Mouse (Mus musculus) right cerebral cortex, postnatal 4 days (tissue): Measurements from ENCODE around the gene Pnpla6.

Source experiments
- DNase-seq: peaks from one replicate; pipeline ENCODE4 v3.0.0-alpha.2; 2022

Pnpla6 gene

DNA sequence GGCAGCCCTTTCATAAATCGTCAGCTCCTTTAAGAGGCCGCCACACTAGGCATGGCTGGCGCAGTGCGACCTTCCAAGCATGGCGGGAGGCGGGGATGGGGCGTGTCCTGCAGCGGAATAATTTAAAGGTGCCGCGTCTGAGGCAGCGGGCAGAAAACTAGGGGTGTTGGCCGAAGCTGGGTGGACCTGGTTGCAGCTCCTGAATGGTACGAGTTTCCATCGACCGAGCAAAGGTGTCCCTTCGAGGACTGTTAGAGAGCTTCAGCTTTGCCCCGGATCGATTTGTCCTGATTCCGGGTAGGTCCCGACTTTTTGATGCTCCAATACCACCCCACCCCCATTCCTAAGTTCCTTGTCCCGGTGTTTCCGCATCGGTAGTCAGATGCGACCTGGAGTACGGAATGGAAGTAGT lies at the start of gene Pnpla6:
Pnpla6 (plus strand) TSS at position 125 of the 412 bp plus-strand sequence.
- peak; percentile 83 for DNase-seq

DNA sequence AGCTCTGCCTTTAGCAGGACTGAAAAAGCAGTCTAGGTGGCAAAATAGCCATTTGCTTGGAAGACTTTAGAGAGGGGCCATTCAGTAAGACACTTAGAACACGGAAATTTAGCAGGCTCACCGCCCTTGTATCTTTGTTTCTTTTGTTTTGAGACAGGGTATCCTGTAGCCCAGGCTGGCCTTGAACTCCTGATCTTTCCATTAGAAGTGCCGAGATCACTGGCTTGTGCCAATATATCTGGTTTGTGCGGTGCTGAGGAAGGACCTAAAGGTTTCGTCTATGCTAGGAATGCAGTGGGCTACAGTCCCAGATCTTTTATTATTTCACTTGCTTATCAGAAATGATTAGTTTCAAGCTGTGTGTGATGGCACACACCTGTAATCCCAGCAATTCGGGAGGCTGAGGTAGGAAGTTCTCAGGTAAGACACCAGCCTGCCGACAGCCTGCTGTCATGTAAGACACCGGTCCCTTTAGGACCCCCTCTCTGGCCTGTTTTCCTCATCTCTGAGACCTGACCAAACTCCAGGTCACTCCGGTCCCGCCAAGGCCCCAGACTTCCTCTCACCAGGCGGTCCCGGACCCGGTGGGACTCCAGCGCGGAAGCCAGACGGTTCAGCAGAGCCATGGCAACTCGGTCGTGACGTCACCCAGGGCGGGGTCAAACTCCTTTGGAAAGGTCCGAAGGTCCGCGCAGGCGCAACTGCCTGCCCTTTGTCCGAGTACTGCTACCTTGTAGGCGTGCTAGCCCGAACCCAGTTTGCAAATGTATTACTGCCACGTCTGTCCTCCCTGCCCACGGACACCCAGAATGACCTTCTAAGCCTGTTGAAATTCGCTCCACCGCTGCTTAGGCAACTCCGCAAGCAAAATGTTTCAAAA lies 47.9 kb upstream of the Pnpla6 start, which contains the start of gene Pex11g:
Pex11g (minus strand) TSS at position 675 of the 880 bp plus-strand sequence.
- peak; percentile 86 for DNase-seq

DNA sequence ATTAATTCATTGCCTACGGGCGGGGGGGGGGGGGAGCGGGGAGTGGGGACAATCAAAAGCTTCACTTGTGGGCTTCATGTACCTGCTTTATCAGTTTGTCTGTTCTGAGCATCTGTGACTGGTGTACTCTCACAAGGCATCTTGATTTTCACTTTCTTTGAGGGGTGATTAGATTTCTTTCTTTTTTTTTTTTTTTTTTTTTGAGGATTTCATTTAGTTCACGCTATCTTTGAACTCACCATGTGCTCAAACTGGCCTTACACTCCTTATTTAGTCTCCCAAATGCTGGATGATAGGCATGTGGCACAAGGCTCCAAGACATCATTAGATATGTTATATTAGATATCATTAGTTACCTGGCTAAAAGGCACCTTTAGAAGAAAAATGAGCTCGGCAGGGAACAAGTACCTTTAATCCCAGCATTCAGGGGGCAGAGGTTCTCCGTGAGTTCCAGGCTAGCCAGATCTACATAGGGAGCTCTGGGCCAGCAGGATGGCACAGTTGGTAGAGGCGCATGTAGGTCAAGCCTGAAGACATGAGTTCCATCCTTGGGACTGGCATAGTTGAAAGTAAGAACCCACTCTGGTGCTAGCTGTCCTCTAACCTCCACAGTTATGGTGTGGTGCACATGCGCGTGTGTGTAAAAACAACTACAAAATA lies 47.2 kb upstream of the Pnpla6 start:
- no peak for DNase-seq

DNA sequence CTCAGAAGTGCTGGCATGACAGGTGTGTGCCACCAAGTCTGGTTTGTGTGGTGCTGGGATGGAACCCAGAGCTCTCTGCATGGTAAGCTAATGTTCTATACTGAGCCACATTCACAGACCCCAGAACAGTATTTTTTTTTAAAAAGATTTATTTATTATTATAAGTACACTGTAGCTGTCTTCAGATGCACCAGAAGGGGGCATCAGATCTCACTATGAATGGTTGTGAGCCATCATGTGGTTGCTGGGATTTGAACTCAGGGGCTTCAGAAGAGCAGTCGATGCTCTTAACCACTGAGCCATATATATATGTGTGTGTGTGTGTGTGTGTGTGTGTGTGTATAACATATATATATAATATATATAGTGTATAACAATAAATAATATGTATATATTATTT lies 46.3 kb upstream of the Pnpla6 start:
- no peak for DNase-seq

DNA sequence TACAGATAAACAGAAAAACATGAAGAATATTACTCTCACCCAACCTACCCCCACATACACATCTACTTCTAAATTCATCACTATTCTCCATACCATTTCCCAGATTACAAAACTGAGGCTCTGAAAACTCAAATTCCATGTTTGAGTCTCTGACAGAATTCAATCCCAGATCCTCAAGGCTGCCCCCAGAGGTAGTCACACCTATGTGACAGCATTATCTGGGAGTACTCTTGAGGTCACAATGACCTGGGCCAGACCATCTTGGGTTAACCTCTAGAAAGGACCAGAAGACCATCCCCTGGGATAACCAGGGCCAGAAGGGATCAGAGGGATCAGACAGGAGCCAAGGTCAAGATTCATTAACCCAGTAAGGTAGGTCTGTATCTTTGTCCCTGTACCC lies 44.6 kb upstream of the Pnpla6 start, which contains the start of gene Tex45:
Tex45 (plus strand) TSS at position 301 of the 400 bp plus-strand sequence.
- no peak for DNase-seq

DNA sequence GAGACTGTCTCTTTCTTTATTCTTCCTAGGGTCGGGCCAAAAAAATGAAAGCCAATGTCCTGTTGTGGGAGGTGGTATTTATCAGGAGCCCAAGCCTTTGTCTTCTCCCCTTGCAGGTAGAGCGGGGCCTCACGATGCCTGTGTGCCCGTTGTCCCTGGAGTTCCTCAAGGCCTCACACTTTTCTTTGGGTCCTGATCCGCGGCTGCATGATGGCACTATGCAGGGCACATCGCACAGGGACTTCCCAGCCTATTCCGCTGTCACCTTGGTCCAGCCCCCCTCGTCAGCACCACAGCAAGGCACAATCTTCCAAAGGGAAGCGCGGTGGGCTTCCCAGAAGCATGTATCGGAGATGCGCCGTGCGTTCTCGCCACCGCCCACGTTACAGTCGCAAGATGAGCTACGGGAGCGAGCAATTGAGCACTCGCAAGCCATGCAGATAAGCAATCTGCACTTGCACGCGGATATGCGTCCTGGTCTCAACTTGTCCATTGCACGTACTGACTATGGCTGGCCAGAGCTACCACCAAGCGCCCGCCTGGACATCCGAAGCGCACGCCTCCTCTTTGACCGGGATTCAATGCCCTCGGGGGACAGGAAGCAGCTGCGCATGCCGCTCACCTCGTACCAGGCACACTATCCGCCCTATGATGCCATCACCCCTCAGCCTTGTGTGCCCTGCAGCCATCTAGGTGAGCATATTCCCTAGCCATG lies 39.3 kb upstream of the Pnpla6 start:
- no peak for DNase-seq

DNA sequence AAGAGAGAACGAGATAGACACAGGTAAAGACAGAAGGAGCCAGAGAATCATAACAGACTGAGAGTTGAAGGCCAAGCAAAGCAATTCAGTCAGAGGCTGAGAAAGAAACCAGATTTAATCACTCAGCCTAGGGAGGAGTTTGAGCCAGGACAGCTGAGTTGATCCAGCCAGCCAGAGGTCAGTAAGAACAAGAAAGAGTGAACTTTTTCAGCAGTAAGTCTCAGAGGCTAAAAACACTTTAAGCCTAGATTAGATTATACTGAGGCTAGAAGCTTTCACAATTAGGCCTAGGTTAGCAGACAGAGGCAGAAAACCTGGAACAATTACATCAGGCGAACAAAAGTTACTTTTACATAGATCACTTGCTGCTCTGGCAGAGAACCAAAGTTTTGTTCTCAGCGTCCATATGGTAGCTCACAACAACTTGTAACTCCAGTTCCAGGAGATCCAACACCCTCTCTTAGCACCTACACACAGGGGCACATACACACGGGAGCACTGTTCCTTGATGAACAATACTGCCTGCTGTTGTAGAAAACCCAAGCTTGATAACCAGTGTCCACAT lies 34.9 kb upstream of the Pnpla6 start:
- no peak for DNase-seq

DNA sequence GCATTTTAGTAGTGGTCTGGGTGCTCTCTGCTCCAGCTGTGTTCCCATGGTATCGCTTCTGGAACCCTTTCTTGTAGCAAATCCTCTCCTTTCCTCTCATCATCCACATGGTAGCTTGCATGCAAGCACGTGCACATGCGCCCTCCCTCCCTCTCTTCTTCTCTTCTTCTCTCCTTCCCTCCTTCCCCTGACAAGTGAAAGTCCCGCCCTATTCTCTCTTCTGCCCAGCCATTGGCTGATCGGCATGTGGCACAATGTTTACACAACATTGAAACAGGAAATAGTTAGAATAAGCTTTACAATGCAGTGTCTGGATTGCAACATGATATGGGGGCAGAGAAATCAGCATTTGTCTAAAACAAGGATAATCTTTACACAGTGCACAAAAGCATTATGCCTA lies 33.6 kb upstream of the Pnpla6 start:
- DNase-seq, result no peak

DNA sequence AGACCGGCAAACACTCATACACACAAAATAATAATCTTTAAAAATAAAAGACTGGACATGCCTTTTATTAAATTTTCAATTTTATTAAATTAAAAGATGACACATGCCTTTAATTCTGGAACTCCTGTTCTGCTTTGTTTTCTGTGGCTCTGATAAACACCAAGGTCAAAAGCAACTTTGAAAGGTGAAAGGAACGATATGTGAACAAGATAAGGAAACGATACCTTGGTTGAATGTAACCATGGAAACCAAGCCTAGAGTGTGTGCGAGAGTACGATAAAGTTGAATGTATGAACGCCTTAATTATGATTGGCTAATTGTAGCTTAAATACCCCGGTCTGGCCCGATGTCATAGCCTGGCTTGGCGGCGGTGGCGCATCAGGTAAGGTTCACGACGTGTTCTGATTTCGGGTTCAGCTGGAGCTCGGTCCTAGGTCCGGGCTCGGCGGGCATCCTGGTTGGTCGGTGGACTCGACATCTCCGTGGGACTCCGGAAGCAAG lies 32.9 kb upstream of the Pnpla6 start:
- no peak for DNase-seq

DNA sequence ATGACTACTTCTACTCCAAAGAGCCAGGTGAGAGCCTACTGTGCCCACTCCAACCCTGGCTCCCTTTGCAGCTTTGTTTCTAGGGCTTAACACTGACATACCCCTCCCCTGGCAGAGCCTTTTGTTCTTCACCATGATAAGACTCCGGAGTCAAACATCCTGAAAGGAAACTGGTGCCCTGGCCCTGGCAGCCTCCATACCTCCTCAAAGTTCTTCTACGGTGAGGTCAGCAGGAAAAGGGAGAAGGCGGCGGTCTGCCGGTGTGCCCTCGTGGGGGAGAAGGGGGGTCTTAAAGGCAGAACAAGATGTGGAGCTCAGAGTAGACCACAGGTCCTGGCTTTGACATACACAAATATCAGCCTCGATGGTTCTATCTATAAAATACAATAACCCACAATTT lies 31.6 kb upstream of the Pnpla6 start:
- DNase-seq, result no peak

DNA sequence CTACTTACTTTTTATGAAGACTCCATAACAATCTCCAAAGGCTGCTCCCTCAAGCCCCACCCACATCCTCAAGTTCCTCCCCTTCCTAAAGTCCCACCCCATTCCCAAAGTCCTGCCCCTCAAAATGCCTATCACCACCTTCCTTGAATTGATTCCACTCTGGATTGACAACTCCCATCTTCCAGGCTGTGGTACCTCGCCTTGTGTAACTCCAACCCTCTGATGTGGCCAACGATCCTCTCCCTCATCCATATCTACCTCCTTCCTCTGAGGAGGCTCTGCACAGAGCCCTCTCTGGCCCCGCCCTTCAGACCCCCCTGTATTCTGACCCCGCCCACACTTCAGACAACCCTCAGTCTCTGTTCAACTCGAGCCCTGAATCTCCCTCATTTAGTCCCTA lies 30.0 kb upstream of the Pnpla6 start:
- no peak for DNase-seq

DNA sequence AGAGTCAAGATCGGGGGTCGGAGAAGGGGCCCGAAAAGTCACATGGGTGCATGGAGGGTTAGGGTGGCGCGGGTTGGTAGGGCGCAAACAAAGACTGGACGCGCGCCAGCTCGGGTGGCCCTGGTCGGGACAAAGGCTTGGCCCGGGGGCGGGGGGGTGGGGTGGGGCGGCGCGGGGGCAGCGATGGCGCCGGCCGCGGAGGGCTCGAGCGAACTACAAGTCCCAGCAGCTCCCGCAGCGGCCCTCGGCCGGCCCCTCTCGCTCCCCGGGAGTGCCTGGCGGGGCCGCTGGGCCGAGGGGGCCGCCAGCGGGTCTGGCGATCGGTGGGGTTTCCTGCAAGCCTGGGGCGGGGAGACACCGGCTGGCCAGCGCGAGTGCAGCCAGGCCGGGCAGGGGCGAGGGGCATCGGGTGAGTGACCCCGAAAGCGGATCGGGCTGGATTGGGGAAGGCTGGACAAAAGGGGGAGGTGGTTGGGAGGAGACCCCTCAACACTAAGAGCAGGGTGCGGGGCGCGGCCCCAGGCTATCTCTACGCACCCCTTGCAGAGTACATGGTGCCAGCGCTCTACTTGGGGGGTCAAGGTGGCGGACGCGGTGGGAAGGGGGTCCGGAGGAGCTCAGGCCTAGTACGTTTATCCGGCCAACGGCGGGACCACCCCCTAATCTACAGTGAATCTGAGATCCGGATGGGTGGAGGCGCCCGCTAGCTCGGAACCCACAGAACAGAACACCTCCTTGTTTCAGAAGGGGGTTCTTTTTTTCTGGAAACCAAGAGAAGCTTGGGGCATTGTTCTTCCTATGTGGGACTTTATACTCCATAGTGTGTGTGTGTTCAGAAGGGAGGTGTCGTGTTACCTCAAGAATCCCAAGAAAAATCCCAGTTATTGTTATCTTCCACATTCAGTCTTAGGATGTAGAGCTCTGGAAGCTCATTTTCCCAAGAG lies 22.0 kb upstream of the Pnpla6 start, which contains the start of gene Zfp358:
Zfp358 (plus strand) TSS at position 238 of the 944 bp plus-strand sequence.
- peak; percentile 80 for DNase-seq

DNA sequence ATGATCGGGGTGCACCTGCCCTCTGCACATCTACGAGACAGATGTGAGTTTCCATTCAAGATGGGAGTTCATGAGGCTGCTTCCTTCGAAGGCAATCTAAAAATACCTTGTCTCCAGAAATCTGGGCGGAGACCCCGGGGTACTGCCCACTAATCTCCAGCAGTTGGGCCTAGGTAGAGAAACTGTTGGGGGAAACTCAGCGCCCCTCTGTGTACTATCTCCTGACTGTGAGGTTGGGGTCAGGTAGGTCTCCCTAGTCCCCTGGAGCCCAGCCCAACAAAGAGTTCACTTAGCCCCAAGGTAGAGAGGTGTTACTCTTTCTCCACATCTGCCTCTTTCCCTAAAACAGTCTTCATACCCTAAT lies 21.4 kb upstream of the Pnpla6 start:
- no peak for DNase-seq

DNA sequence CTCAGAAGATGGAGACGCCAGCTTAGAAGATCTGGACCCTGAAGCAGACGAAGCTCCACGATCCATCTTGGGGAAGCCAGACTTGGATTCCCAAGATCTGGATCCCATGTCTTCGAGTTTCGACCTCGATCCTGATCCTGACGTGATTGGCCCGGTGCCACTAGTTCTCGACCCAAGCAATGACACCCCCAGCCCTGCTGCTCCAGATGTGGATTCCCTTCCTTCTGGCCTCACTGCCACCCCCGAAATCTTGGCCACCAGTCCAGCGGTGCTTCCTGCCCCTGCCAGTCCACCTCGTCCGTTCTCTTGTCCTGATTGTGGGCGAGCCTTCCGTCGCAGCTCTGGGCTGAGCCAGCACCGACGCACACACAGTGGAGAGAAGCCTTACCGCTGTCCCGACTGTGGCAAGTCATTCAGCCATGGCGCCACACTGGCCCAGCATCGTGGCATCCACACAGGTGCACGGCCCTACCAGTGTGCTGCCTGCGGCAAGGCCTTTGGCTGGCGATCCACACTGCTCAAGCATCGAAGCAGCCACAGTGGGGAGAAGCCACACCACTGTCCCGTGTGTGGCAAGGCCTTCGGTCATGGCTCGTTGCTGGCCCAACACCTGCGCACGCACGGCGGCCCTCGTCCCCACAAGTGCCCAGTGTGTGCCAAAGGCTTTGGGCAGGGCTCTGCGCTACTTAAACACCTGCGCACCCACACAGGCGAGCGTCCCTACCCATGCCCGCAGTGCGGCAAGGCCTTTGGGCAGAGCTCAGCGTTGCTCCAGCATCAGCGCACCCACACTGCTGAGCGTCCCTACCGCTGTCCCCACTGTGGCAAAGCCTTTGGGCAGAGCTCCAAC lies 19.4 kb upstream of the Pnpla6 start:
- DNase-seq, result peak; percentile 30

DNA sequence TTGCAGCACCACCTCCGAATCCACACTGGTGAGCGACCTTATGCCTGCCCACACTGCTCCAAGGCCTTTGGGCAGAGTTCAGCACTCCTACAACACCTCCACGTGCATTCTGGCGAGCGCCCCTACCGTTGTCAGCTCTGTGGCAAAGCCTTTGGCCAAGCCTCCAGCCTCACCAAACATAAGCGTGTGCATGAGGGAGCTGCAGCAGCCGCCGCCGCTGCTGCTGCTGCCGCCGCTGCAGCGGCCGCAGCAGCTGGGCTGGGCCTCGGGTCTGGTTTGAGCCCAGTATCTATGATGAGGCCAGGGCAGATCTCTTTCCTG lies 18.8 kb upstream of the Pnpla6 start:
- DNase-seq, result no peak

DNA sequence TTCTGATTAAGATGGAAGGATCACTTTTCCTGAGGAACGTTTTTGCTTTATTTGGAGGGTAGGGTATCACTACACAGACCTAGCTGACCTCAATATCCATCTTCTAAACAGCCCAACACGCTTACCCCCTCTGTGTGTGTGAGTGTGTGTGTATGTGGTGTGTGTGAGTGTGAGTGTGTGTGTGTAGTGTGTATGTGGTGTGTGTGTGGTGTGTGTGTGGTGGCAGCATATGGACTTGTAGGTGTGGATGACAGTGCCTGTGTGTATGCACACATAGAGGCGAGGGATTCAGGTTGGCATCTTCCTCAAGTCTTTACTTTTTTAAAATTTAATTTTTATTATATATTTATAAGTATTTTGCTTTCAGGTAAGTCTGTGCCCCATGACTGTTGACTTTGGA lies 16.6 kb upstream of the Pnpla6 start:
- no peak for DNase-seq

DNA sequence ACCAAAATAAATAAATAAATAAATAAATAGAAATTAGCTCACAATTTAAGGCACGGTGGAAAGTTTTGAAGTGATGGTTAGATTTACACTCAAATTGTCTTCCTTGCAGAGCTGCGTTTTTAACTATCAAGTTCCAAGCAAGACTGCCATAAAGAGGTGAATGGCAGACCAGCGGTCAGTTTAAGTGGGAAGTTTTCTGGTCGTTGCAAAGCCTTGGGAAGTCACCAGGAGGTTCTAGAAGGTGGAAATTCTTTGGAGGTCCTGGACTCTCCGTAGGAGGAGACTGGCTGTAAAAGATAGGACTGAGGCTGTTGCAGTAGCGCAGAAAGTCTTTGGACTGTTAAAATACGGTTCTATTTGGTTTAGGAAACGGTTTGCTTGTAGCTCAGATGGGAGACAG lies 15.4 kb upstream of the Pnpla6 start:
- no peak for DNase-seq

DNA sequence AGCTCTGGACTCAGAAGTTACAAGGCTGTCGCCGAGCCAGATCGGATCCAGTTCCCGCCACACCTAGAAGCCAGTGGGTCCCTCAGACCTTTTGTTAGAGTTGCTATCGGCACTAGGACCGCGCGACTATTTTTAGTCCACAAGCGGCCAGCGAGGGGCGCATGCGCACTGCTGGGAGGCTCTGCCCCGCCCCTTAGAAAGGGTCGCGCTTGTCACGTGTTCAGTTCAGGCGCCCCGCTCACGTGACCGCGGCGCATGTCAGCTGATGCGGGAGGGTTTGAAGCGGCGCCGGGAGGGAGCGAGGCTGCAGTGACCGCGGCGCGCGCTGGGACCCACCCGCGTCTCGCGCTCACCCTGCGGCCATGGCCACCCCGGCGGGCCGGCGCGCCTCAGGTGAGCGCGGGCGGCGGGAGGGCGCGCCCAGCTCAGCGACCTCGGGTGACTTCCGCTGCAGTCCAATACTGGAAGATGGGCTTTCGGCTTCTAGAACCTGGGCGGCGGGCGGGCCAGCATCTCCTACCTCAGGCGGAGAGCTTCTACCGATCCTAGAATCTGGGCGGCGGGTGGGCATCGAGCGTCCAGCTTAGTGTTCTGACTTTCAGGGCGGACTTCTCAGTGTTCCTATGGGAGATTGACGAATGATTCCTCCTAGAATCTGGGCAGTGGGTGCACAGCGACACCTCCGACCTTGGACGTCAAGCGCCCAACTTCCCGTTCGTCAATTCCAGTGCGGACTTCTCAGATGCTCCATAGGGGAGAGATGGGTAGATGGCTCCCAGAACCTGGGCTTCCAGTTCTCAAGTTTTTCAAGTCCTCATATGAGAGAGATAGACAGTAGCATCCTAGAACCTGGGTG lies 14.7 kb upstream of the Pnpla6 start, which contains the start of gene Mcoln1:
Mcoln1 (plus strand) TSS at position 223 of the 856 bp plus-strand sequence.
- DNase-seq, result peak; percentile 97

DNA sequence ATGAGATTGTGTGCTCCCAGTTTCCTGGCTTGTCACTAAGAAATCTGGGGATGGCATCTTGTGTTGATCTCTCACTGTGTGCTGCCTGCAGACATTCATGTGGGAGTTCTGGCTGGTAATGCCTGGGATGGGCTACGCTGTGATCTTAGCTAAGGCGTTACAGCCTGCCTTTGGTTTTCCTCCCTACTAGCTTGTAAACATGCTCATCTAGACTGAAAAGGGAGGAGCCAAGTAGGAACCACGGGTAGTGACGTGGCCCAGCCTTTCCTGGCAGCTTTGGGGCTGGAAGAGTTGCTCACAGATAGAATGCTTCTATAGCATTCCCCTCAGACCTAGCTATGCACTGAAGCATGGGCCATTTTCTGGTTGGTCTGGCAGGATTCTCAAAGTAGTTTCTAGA lies 13.0 kb upstream of the Pnpla6 start:
- no peak for DNase-seq
